In the genomic region with DNA sequence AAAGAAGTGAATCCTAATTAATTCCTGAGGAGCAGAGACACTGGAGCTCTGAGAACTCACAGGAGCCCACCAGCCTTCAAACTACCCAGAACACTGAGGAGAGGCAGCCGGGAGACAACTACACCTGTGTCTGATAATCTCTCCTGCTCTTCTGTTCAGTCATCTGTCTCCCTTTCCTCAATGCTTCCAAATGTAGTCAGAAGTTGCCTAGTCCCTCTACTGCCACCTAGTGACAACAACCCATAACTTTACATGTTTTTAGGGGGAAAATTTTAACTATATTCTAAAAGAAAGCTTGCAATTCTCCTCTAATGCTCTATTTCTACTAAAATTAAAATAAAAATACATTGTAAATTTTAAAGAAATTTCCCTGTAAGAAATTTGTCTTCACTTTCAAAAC, we compare ENCODE assay signal across 11 mouse cellular contexts. TPM values are rescaled to one million over a fixed set of nuclear protein-coding genes. Genes with fewer than 3 reads are reported as not detected.
DNase-seq lines count a peak whose midpoint lies in the region; ATAC-seq lines count a peak whose summit lies in the region.
"Had no signal": no experiment of that assay in that cellular context is flagged by ENCODE, and none has a peak within 500 bp of the region (broad histone marks: within the 10 kb centered on the region; RNA-seq: fewer than 3 reads in every experiment).

No protein-coding gene starts in this region.

- ATAC-seq in CD4-positive, CD25-positive, alpha-beta regulatory T cell, adult 4 months: peak; percentile 56

- peak; percentile 66 for DNase-seq in kidney, adult 9 months
- no peak for DNase-seq in kidney, postnatal 4 days
- peak; percentile 74 for DNase-seq in ZHBTc4 (ENCODE audit: low read depth, low spot score)
- DNase-seq in lung, postnatal 36 days: peak; percentile 53
- no peak for DNase-seq in cerebellum, adult 9-11 months
- DNase-seq in frontal cortex, postnatal 36 days (ENCODE audit: low spot score in 2 of 2): no peak
- DNase-seq in thymus, adult 18-20 months: no peak
- DNase-seq: adrenal gland, postnatal 25 days; gastrocnemius, postnatal 14 days had no signal

RNA-seq across cellular contexts. Expression of a gene that starts 9.5 kb away (rescaled TPM):
- polyA plus RNA-seq in CD4-positive, CD25-positive, alpha-beta regulatory T cell, adult 4 months (2017; shearing (Covaris generic)): under 1 TPM in 1 of 2 experiments, not detected in 1; 0.35 TPM

RNA-seq across cellular contexts. Expression of a gene that starts 48.9 kb away (rescaled TPM):
- polyA plus RNA-seq in CD4-positive, CD25-positive, alpha-beta regulatory T cell, adult 4 months (2017; shearing (Covaris generic)): not detected
- polyA plus RNA-seq: stomach, embryonic 16.5 days had no signal

RNA-seq across cellular contexts. Expression of a gene that starts 49.0 kb away (rescaled TPM):
- under 1 TPM in 1 of 2 experiments, not detected in 1; 0.56 TPM for polyA plus RNA-seq in CD4-positive, CD25-positive, alpha-beta regulatory T cell, adult 4 months (2017; shearing (Covaris generic))

RNA-seq across cellular contexts. Expression of a gene that starts 53.7 kb away (rescaled TPM):
- 10 to 100 TPM; 81.0 to 95.7 TPM for polyA plus RNA-seq in CD4-positive, CD25-positive, alpha-beta regulatory T cell, adult 4 months (2017; shearing (Covaris generic))

Comparison
In these comparisons a context has a peak if more than half of its experiments do, and no peak if none do; other contexts are left out.
1. DNase-seq: peak in kidney, adult 9 months (single experiment), ZHBTc4 (single experiment) and lung, postnatal 36 days (single experiment); none in kidney, postnatal 4 days (0 of 2), cerebellum, adult 9-11 months (single experiment), frontal cortex, postnatal 36 days (0 of 2) and thymus, adult 18-20 months (0 of 2).